Mouse (Mus musculus): ENCODE results near the gene Leng9.

DNA sequence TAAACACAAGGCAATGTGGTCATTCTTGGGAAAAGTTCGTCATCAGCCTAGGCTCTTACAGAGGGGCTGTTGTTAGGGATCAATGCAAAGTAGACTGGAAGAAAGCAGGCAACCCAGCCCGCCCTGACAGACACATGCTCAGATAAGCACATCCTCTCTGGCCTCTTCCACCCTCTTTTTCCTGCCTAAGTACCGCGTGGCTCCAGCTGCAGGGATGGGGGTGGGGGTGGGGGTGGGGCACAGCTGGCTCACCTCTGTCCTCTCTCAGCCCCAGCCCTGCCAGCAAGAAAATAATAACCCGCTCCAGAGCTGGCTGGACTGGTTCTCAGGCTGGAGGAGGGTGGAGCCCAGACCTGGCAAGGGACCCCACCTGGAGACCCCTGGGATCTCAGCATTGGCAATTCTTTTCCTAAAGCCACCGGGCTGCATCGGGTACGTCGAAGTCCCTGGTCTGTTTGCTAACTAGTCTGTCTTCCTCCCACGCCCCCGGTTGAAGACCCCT lies 13.4 kb upstream of the Leng9 start:
- TF ChIP-seq CTCF (IDR thresholded peaks at IDR 0.05; ENCODE audit: low read depth) = no peak
- TF ChIP-seq EP300 (IDR thresholded peaks at IDR 0.05; ENCODE audit: low read depth) = no peak
